Mouse (Mus musculus): Measurements from ENCODE around the gene Gas1. TPM values are rescaled to one million over a fixed set of nuclear protein-coding genes. Genes with fewer than 3 reads are reported as not detected.

The Gas1 gene
- polyA plus RNA-seq, 1 experiment from 2014 or later = 40.6 TPM

- ATAC-seq = peak; percentile 52
- Histone ChIP-seq H3K36me3 (ENCODE audit: control insufficient read depth, insufficient read depth, low read length) (no peaks in the 10 kb centered on the region), H3K4me3 (ENCODE audit: low read depth, low read length) (peak overlapping the region; percentile 81), H3K4me2 (ENCODE audit: low read length) (peak overlapping the region; percentile 90), H3K9ac (ENCODE audit: low read length) (peak overlapping the region; percentile 95), H3K9me3 (replicated peaks; ENCODE audit: control insufficient read depth, low read length) (no peaks in the 10 kb centered on the region), H3K27ac (ENCODE audit: low read depth, low read length) (peak overlapping the region; percentile 96), H3K27me3 (replicated peaks; ENCODE audit: control insufficient read depth, insufficient read depth, low read length) (peaks cover 3% of the 10 kb centered on the region; the same call in 1 of the 2 replicates), H3K4me1 (ENCODE audit: control insufficient read depth, insufficient read depth, low read length) (peaks cover 25% of the 10 kb centered on the region)
- WGBS = under 1% methylated on average over 82 of the region's 82 CpGs
- peak; percentile 87 for DNase-seq (ENCODE audit: low spot score)
Measured at GRCm38 (mm10) chr13:60176136-60176775, 909 bp downstream of the Gas1 start.

- Histone ChIP-seq H3K4me2 (ENCODE audit: low read length) (peak overlapping the region; percentile 90), H3K9ac (ENCODE audit: low read length) (peak overlapping the region; percentile 95), H3K4me3 (ENCODE audit: low read depth, low read length) (peak overlapping the region; percentile 81), H3K9me3 (replicated peaks; ENCODE audit: control insufficient read depth, low read length) (no peaks in the 10 kb centered on the region), H3K36me3 (ENCODE audit: control insufficient read depth, insufficient read depth, low read length) (no peaks in the 10 kb centered on the region), H3K27ac (ENCODE audit: low read depth, low read length) (peak overlapping the region; percentile 96), H3K4me1 (ENCODE audit: control insufficient read depth, insufficient read depth, low read length) (peaks cover 30% of the 10 kb centered on the region), H3K27me3 (replicated peaks; ENCODE audit: control insufficient read depth, insufficient read depth, low read length) (peaks cover 3% of the 10 kb centered on the region; the same call in 1 of the 2 replicates)
- DNase-seq (ENCODE audit: low spot score) (peak; percentile 31), ATAC-seq (no peak)
- WGBS = under 1% methylated on average over 57 of the region's 59 CpGs
Measured at GRCm38 (mm10) chr13:60175490-60176135, 1.6 kb downstream of the Gas1 start.

GRCm38 (mm10) chr13:60174953-60175352 is 2.2 kb downstream of the Gas1 start:
- peak overlapping the region; percentile 90 for H3K4me2 ChIP-seq (ENCODE audit: low read length)
- under 1% methylated on average over 7 of the region's 7 CpGs for WGBS
- DNase-seq (ENCODE audit: low spot score) (peak; percentile 50), ATAC-seq (no peak)
- H3K9me3 ChIP-seq (replicated peaks; ENCODE audit: control insufficient read depth, low read length) = no peaks in the 10 kb centered on the region
- peaks cover 30% of the 10 kb centered on the region for H3K4me1 ChIP-seq (ENCODE audit: control insufficient read depth, insufficient read depth, low read length)
- H3K27me3 ChIP-seq (replicated peaks; ENCODE audit: control insufficient read depth, insufficient read depth, low read length) = peaks cover 3% of the 10 kb centered on the region; the same call in 1 of the 2 replicates
- H3K4me3 ChIP-seq (ENCODE audit: low read depth, low read length) = peak overlapping the region; percentile 81
- H3K36me3 ChIP-seq (ENCODE audit: control insufficient read depth, insufficient read depth, low read length) = no peaks in the 10 kb centered on the region
- peak overlapping the region; percentile 95 for H3K9ac ChIP-seq (ENCODE audit: low read length)
- H3K27ac ChIP-seq (ENCODE audit: low read depth, low read length) = 0 out of 2 replicates have a peak overlapping the region, but pooled peaks have one; percentile 96

- no peaks in the 10 kb centered on the region for H3K36me3 ChIP-seq (ENCODE audit: control insufficient read depth, insufficient read depth, low read length)
- H3K9me3 ChIP-seq (replicated peaks; ENCODE audit: control insufficient read depth, low read length) = no peaks in the 10 kb centered on the region
- H3K4me1 ChIP-seq (ENCODE audit: control insufficient read depth, insufficient read depth, low read length) = peaks cover 30% of the 10 kb centered on the region
- 2% methylated on average over 12 of the region's 12 CpGs for WGBS
- peaks cover 10% of the 10 kb centered on the region; the same call in 1 of the 2 replicates for H3K27me3 ChIP-seq (replicated peaks; ENCODE audit: control insufficient read depth, insufficient read depth, low read length)
- H3K4me2 ChIP-seq (ENCODE audit: low read length) = peak overlapping the region; percentile 90
- H3K9ac ChIP-seq (ENCODE audit: low read length) = peak overlapping the region; percentile 95
- DNase-seq (ENCODE audit: low spot score) (peak; percentile 74), ATAC-seq (no peak)
- H3K4me3 ChIP-seq (ENCODE audit: low read depth, low read length) = peak overlapping the region; percentile 81
- 0 out of 2 replicates have a peak overlapping the region, but pooled peaks have one; percentile 44 for H3K27ac ChIP-seq (ENCODE audit: low read depth, low read length)
Measured at GRCm38 (mm10) chr13:60173591-60174524, 3.3 kb downstream of the Gas1 start.

- 0% methylated on average over 3 of the region's 3 CpGs for WGBS
Measured at GRCm38 (mm10) chr13:60173186-60173585, 4.0 kb downstream of the Gas1 start.

GRCm38 (mm10) chr13:60172366-60173017 is 4.7 kb downstream of the Gas1 start:
- no peak for ATAC-seq
- Histone ChIP-seq H3K9ac (ENCODE audit: low read length) (no peak overlapping the region), H3K27ac (ENCODE audit: low read depth, low read length) (no peak overlapping the region; the same call in 1 of the 2 replicates), H3K36me3 (ENCODE audit: control insufficient read depth, insufficient read depth, low read length) (no peaks in the 10 kb centered on the region), H3K4me1 (ENCODE audit: control insufficient read depth, insufficient read depth, low read length) (peaks cover 30% of the 10 kb centered on the region), H3K4me3 (ENCODE audit: low read depth, low read length) (no peak overlapping the region), H3K27me3 (replicated peaks; ENCODE audit: control insufficient read depth, insufficient read depth, low read length) (peaks cover 12% of the 10 kb centered on the region; the same call in 1 of the 2 replicates), H3K9me3 (replicated peaks; ENCODE audit: control insufficient read depth, low read length) (no peaks in the 10 kb centered on the region), H3K4me2 (ENCODE audit: low read length) (peak overlapping the region; percentile 90; the same call in 1 of the 2 replicates)
- 15% methylated on average over 7 of the region's 7 CpGs for WGBS
- peak; percentile 38 for DNase-seq (ENCODE audit: low spot score)

More at GRCm38 (mm10) chr13:60173186-60173585, 4.0 kb downstream of the Gas1 start:
- no peak overlapping the region for H3K27ac ChIP-seq (ENCODE audit: low read depth, low read length)
- no peaks in the 10 kb centered on the region for H3K9me3 ChIP-seq (replicated peaks; ENCODE audit: control insufficient read depth, low read length)
- no peaks in the 10 kb centered on the region for H3K36me3 ChIP-seq (ENCODE audit: control insufficient read depth, insufficient read depth, low read length)
- DNase-seq (ENCODE audit: low spot score) (peak; percentile 49), ATAC-seq (no peak)
- H3K4me2 ChIP-seq (ENCODE audit: low read length) = peak overlapping the region; percentile 90
- H3K27me3 ChIP-seq (replicated peaks; ENCODE audit: control insufficient read depth, insufficient read depth, low read length) = peaks cover 12% of the 10 kb centered on the region; the same call in 1 of the 2 replicates
- peaks cover 30% of the 10 kb centered on the region for H3K4me1 ChIP-seq (ENCODE audit: control insufficient read depth, insufficient read depth, low read length)
- H3K9ac ChIP-seq (ENCODE audit: low read length) = peak overlapping the region; percentile 13; the same call in 1 of the 2 replicates
- peak overlapping the region; percentile 81 for H3K4me3 ChIP-seq (ENCODE audit: low read depth, low read length)

- Histone ChIP-seq H3K27me3 (replicated peaks; ENCODE audit: control insufficient read depth, insufficient read depth, low read length) (peaks cover 12% of the 10 kb centered on the region; the same call in 1 of the 2 replicates), H3K4me3 (ENCODE audit: low read depth, low read length) (no peak overlapping the region), H3K9me3 (replicated peaks; ENCODE audit: control insufficient read depth, low read length) (no peaks in the 10 kb centered on the region), H3K4me1 (ENCODE audit: control insufficient read depth, insufficient read depth, low read length) (peaks cover 30% of the 10 kb centered on the region), H3K27ac (ENCODE audit: low read depth, low read length) (0 out of 2 replicates have a peak overlapping the region, but pooled peaks have one; percentile 9), H3K36me3 (ENCODE audit: control insufficient read depth, insufficient read depth, low read length) (no peaks in the 10 kb centered on the region), H3K9ac (ENCODE audit: low read length) (no peak overlapping the region), H3K4me2 (ENCODE audit: low read length) (no peak overlapping the region)
- no peak for DNase-seq (ENCODE audit: low spot score)
- 56% methylated on average over 8 of the region's 8 CpGs for WGBS
- ATAC-seq = no peak
Measured at GRCm38 (mm10) chr13:60171781-60172180, 5.4 kb downstream of the Gas1 start.

Data from forebrain, embryonic 14.5 days (tissue).